Mouse (Mus musculus): Measurements from ENCODE around the gene Mier2. TPM values are rescaled to one million over a fixed set of nuclear protein-coding genes. Genes with fewer than 3 reads are reported as not detected.

Gene Mier2
- polyA plus RNA-seq, 1 experiment from 2014 or later = 66.1 TPM

DNA sequence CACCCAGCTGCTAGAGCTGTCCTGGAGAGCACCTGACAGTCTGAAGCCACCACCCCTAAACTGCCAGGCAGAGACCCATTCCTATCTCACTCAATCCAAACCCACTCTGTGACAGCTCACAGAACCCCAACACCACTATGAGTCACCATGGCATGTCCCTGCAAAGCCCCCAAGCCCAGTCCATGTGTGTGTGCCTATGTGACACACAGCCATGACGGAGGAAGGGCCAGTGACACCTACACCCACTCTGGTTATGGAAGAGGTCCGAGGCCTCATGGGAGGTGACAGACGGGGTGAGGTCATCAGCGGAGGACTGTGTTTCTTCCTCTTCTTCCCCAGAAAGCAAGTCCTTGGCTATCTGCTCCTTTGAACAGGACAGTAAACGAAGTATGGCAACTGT is 6.5 kb downstream of the Mier2 start:
- Histone ChIP-seq H3K4me2 (replicated peaks) (no peak overlapping the region), H3K36me3 (peaks cover 68% of the 10 kb centered on the region), H3K9ac (no peak overlapping the region), H3K9me3 (replicated peaks) (no peaks in the 10 kb centered on the region), H3K27ac (no peak overlapping the region), H3K4me3 (no peak overlapping the region), H3K27me3 (no peaks in the 10 kb centered on the region), H3K4me1 (peaks cover 12% of the 10 kb centered on the region)
- WGBS = 92% methylated on average over 5 of the region's 5 CpGs
- ATAC-seq (ENCODE audit: low FRiP score) = no peak

GRCm38 (mm10) chr10:79547148-79547675 is 7.8 kb downstream of the Mier2 start:
- Histone ChIP-seq H3K4me1 (0 out of 2 replicates have a peak, but pooled peaks cover under 1% of the 10 kb centered on the region), H3K27me3 (no peaks in the 10 kb centered on the region), H3K4me2 (replicated peaks) (no peak overlapping the region), H3K4me3 (no peak overlapping the region), H3K9me3 (replicated peaks) (no peaks in the 10 kb centered on the region), H3K9ac (no peak overlapping the region), H3K27ac (no peak overlapping the region), H3K36me3 (peaks cover 80% of the 10 kb centered on the region)
- 78% methylated on average over 5 of the region's 5 CpGs for WGBS
- no peak for ATAC-seq (ENCODE audit: low FRiP score)

GRCm38 (mm10) chr10:79546483-79546882 is 8.5 kb downstream of the Mier2 start:
- H3K36me3 ChIP-seq = peaks cover 87% of the 10 kb centered on the region
- WGBS = 94% methylated on average over 11 of the region's 11 CpGs
- no peak overlapping the region for H3K4me2 ChIP-seq (replicated peaks)
- no peak overlapping the region for H3K27ac ChIP-seq
- no peak for ATAC-seq (ENCODE audit: low FRiP score)
- no peaks in the 10 kb centered on the region for H3K27me3 ChIP-seq
- no peaks in the 10 kb centered on the region for H3K9me3 ChIP-seq (replicated peaks)
- H3K4me3 ChIP-seq = no peak overlapping the region
- H3K9ac ChIP-seq = no peak overlapping the region
- H3K4me1 ChIP-seq = no peaks in the 10 kb centered on the region

DNA sequence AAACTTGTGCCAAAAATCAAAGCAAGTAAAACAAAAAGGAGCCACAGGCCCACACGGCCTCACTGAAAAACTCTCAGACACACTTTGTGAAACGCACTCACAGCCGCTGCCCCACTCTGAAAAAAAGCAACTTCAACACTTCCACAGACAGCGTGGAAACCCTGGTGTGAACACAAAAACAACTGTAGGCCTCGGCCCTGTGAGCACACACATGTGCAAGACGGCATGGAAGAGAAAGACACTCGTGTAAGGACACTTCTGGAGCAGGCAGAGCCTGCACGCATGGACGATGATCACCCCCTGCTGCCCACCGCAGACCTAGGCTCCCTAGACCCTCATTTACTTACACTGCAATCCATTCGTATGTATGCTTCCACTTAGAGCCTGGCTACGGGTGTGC is 9.1 kb downstream of the Mier2 start:
- Histone ChIP-seq H3K27me3 (no peaks in the 10 kb centered on the region), H3K4me2 (replicated peaks) (no peak overlapping the region), H3K9me3 (replicated peaks) (no peaks in the 10 kb centered on the region), H3K9ac (no peak overlapping the region), H3K4me1 (no peaks in the 10 kb centered on the region), H3K36me3 (peaks cover 93% of the 10 kb centered on the region), H3K4me3 (no peak overlapping the region), H3K27ac (no peak overlapping the region)
- 92% methylated on average over 12 of the region's 12 CpGs for WGBS
- no peak for ATAC-seq (ENCODE audit: low FRiP score)

DNA sequence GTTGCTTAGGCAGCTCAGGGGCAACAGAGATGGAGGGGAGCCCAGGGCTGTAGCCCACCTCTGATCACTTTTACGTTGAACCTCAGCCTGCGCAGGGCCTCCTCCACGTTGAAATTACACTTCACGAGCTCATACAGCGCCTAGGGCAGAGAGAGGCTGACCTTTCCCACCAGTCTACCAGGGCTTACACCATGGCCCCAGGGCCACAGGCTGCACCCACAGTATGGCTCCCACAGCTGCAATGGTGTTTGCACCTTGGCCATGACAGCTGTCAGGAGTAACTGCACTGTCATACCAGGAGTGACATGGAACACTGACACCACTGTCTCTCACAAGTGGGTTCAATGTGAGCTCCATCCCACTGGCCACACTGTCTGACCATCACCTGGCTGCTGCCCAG is 10.4 kb downstream of the Mier2 start:
- H3K36me3 ChIP-seq = peaks cover 99% of the 10 kb centered on the region
- H3K9me3 ChIP-seq (replicated peaks) = no peaks in the 10 kb centered on the region
- WGBS = 92% methylated on average over 5 of the region's 5 CpGs
- H3K4me2 ChIP-seq (replicated peaks) = no peak overlapping the region
- H3K4me1 ChIP-seq = no peaks in the 10 kb centered on the region
- ATAC-seq (ENCODE audit: low FRiP score) = no peak
- H3K27me3 ChIP-seq = no peaks in the 10 kb centered on the region
- H3K4me3 ChIP-seq = no peak overlapping the region
- no peak overlapping the region for H3K9ac ChIP-seq
- no peak overlapping the region for H3K27ac ChIP-seq

- no peak overlapping the region for H3K27ac ChIP-seq
- H3K36me3 ChIP-seq = peaks cover 99% of the 10 kb centered on the region
- H3K9me3 ChIP-seq (replicated peaks) = no peaks in the 10 kb centered on the region
- H3K4me3 ChIP-seq = no peak overlapping the region
- no peaks in the 10 kb centered on the region for H3K4me1 ChIP-seq
- 82% methylated on average over 9 of the region's 9 CpGs for WGBS
- H3K9ac ChIP-seq = no peak overlapping the region
- no peak overlapping the region for H3K4me2 ChIP-seq (replicated peaks)
- no peak for ATAC-seq (ENCODE audit: low FRiP score)
- no peaks in the 10 kb centered on the region for H3K27me3 ChIP-seq
Observed at GRCm38 (mm10) chr10:79543884-79544597, 11.0 kb downstream of the Mier2 start.

DNA sequence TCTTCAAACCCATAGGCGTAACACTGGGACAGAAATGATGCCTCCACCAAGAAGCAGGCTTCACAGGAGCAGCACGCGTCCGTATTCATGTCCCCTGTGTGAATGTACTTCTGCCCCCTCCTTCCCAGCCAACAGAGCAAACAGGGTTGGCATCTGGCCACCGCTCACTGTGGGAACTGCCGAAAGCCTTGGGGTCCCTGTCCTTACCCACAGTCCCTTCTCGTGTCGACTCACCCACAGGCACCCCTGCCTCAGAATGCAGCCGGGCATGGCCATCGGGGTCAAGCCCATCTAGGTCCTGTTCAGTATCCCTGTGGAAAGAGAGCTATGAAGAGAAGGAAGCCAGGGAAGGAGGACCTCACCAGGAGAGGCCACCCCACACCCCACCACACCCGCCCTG is 12.8 kb downstream of the Mier2 start:
- H3K27ac ChIP-seq = no peak overlapping the region
- no peaks in the 10 kb centered on the region for H3K9me3 ChIP-seq (replicated peaks)
- no peak overlapping the region for H3K9ac ChIP-seq
- no peaks in the 10 kb centered on the region for H3K4me1 ChIP-seq
- ATAC-seq (ENCODE audit: low FRiP score) = no peak
- H3K4me3 ChIP-seq = no peak overlapping the region
- no peaks in the 10 kb centered on the region for H3K27me3 ChIP-seq
- peaks cover 95% of the 10 kb centered on the region for H3K36me3 ChIP-seq
- H3K4me2 ChIP-seq (replicated peaks) = no peak overlapping the region
- 92% methylated on average over 11 of the region's 11 CpGs for WGBS

- ATAC-seq (ENCODE audit: low FRiP score) = no peak
- no peaks in the 10 kb centered on the region for H3K9me3 ChIP-seq (replicated peaks)
- H3K27ac ChIP-seq = no peak overlapping the region
- H3K4me2 ChIP-seq (replicated peaks) = no peak overlapping the region
- peaks cover 88% of the 10 kb centered on the region for H3K36me3 ChIP-seq
- H3K4me1 ChIP-seq = no peaks in the 10 kb centered on the region
- no peak overlapping the region for H3K9ac ChIP-seq
- H3K4me3 ChIP-seq = no peak overlapping the region
- H3K27me3 ChIP-seq = no peaks in the 10 kb centered on the region
- 76% methylated on average over 15 of the region's 15 CpGs for WGBS
Observed at GRCm38 (mm10) chr10:79541522-79541921, 13.5 kb downstream of the Mier2 start.

DNA sequence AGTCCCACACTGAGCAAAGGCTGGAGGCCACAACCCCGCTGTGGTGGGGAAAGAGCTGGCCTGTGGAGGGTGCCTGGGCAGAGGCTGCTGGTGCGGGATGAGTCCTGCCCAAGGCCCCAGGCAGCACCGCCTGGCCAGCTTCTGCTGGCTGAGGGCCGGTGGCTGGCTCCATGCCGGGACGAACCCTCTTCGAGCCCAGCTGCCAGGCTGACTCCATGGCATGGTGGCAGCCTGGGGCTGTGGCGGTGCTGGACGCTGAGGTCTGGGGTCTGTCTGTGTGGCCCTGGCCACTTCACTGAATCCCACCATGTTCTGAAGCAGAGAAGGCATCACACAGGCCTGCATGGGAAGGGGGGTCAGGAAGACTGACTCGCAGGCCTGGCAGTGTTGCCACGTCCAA is 14.3 kb downstream of the Mier2 start:
- H3K27ac ChIP-seq = no peak overlapping the region
- no peaks in the 10 kb centered on the region for H3K27me3 ChIP-seq
- H3K4me1 ChIP-seq = no peaks in the 10 kb centered on the region
- ATAC-seq (ENCODE audit: low FRiP score) = no peak
- H3K4me3 ChIP-seq = no peak overlapping the region
- no peak overlapping the region for H3K4me2 ChIP-seq (replicated peaks)
- no peaks in the 10 kb centered on the region for H3K9me3 ChIP-seq (replicated peaks)
- 0 out of 2 replicates have a peak overlapping the region, but pooled peaks have one; percentile 18 for H3K9ac ChIP-seq
- WGBS = 92% methylated on average over 10 of the region's 11 CpGs
- peaks cover 81% of the 10 kb centered on the region for H3K36me3 ChIP-seq

DNA sequence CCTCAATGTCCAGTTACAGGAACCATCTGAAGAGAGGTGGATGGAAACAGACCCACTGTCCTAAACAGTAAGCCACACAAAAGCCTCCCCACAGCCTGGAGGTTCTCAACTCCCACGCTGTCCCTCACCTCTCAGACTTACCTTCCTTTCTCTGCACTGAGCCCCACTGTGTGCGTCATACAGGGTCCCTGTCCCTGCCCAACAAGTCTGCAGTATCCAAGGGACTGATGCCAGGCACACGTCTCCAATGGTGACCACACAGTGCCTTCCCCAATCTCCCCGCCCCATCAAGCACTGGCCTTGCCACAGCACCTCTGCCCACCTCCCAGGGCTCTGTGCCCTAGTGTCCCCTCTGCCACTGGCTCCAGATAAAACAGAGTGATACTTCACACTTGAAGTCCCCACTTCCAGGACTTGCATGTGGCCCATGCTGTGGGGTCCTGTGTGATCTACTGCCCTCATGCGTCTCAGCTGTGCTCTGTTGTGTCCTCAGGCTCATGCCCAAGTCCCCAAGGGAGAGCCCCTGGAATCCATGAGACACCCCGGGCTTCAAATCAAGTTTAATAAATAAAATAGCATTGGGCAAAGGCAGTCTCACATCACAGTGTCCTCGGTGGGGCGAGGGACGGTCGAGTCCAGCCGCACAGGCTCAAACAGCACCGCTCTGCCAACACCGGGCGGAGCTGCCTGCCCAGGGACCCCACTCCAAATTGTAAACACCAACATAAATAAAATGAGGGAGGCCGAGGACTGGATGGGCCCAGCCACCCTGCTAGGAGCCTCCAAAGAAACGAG is 15.1 kb downstream of the Mier2 start:
- ATAC-seq (ENCODE audit: low FRiP score) = no peak
- H3K36me3 ChIP-seq = peaks cover 72% of the 10 kb centered on the region

GRCm38 (mm10) chr10:79538873-79539272 is 16.1 kb downstream of the Mier2 start:
- Histone ChIP-seq H3K4me1 (0 out of 2 replicates have a peak, but pooled peaks cover 1% of the 10 kb centered on the region), H3K4me2 (replicated peaks) (no peak overlapping the region), H3K36me3 (peaks cover 62% of the 10 kb centered on the region), H3K27ac (no peak overlapping the region), H3K4me3 (no peak overlapping the region), H3K27me3 (no peaks in the 10 kb centered on the region; the same call in 1 of the 2 replicates), H3K9me3 (replicated peaks) (no peaks in the 10 kb centered on the region), H3K9ac (no peak overlapping the region)
- ATAC-seq (ENCODE audit: low FRiP score) = no peak
- WGBS = 74% methylated on average over 4 of the region's 4 CpGs

More for the DNA sequence above, 15.1 kb downstream of the Mier2 start:
- Histone ChIP-seq H3K4me3 (no peak overlapping the region), H3K9me3 (replicated peaks) (no peaks in the 10 kb centered on the region), H3K4me2 (replicated peaks) (no peak overlapping the region), H3K27ac (no peak overlapping the region), H3K9ac (no peak overlapping the region), H3K27me3 (no peaks in the 10 kb centered on the region; the same call in 1 of the 2 replicates), H3K4me1 (no peaks in the 10 kb centered on the region)
- 96% methylated on average over 16 of the region's 16 CpGs for WGBS

DNA sequence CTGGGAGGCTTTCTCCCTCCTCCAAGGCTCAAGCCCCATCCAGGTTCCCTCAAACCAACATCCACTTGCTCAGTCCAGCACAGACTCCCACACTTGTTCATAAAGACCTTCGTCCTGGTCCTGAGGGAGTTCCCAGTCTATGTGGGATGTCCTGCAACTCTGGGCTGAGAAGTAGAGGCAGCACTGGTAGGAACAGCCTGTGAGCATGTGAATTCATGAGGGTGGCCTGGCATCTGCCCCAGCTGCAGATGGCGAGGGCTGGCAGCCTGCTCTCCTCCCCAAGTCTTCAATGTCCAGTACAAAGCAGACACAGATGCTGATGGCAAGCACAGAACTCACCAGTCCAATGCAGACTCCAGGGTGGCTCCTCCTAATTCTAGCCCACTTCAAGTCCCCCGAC is 16.7 kb downstream of the Mier2 start:
- no peak overlapping the region for H3K4me3 ChIP-seq
- H3K9me3 ChIP-seq (replicated peaks) = no peaks in the 10 kb centered on the region
- peaks cover 56% of the 10 kb centered on the region for H3K36me3 ChIP-seq
- WGBS = 91% methylated on average over 3 of the region's 3 CpGs
- H3K27ac ChIP-seq = no peak overlapping the region
- no peaks in the 10 kb centered on the region; the same call in 1 of the 2 replicates for H3K27me3 ChIP-seq
- H3K4me2 ChIP-seq (replicated peaks) = no peak overlapping the region
- no peak for ATAC-seq (ENCODE audit: low FRiP score)
- H3K4me1 ChIP-seq = 0 out of 2 replicates have a peak, but pooled peaks cover 5% of the 10 kb centered on the region
- H3K9ac ChIP-seq = no peak overlapping the region

Measured in hindbrain, embryonic 12.5 days (tissue).